Comparison of ENCODE assay signal across 13 mouse cellular contexts in genomic region chr19:6321358-6321757, GRCm38 (mm10). TPM values are rescaled to one million over a fixed set of nuclear protein-coding genes. Genes with fewer than 3 reads are reported as not detected.
DNase-seq lines count a peak whose midpoint lies in the region; ATAC-seq and TF ChIP-seq lines count a peak whose summit lies in the region.
"Had no signal": no experiment of that assay in that cellular context is flagged by ENCODE, and none has a peak within 500 bp of the region (broad histone marks: within the 10 kb centered on the region; RNA-seq: fewer than 3 reads in every experiment).

No protein-coding gene starts in this region.

- H3K9me3 ChIP-seq in heart, postnatal 0 days (replicated peaks; ENCODE audit: control insufficient read depth, low read length): no peaks in the 10 kb centered on the region
- no peaks in the 10 kb centered on the region for H3K9me3 ChIP-seq in lung, postnatal 0 days (ENCODE audit: low read length)
- H3K9me3 ChIP-seq in stomach, postnatal 0 days (ENCODE audit: control insufficient read depth, low read length): no peaks in the 10 kb centered on the region
- H3K9me3 ChIP-seq: forebrain, embryonic 10.5 days; liver, embryonic 12.5 days; midbrain, embryonic 12.5 days had no signal

- H3K9ac ChIP-seq in heart, postnatal 0 days (replicated peaks; ENCODE audit: low read depth, low read length): no peak overlapping the region
- no peak overlapping the region for H3K9ac ChIP-seq in lung, postnatal 0 days (replicated peaks; ENCODE audit: low read depth)
- H3K9ac ChIP-seq in stomach, postnatal 0 days (ENCODE audit: low read length): peak overlapping the region; percentile 41; the same call in 1 of the 2 replicates
- H3K9ac ChIP-seq: liver, embryonic 12.5 days; midbrain, embryonic 12.5 days had no signal

- intact Hi-C loops in heart, postnatal 14 days (cut with DNase I): no loop called here

- H3K27me3 ChIP-seq in heart, postnatal 0 days (ENCODE audit: control insufficient read depth, insufficient read depth, low read length): no peaks in the 10 kb centered on the region
- no peaks in the 10 kb centered on the region for H3K27me3 ChIP-seq in lung, postnatal 0 days (replicated peaks; ENCODE audit: insufficient read depth, low read length)
- no peaks in the 10 kb centered on the region for H3K27me3 ChIP-seq in stomach, postnatal 0 days (ENCODE audit: control insufficient read depth, insufficient read depth, low read length)
- H3K27me3 ChIP-seq: liver, embryonic 12.5 days; midbrain, embryonic 12.5 days had no signal

- no peak overlapping the region for H3K4me2 ChIP-seq in heart, postnatal 0 days (ENCODE audit: low read depth, low read length)
- H3K4me2 ChIP-seq in lung, postnatal 0 days (replicated peaks; ENCODE audit: low read depth, low read length): no peak overlapping the region
- no peak overlapping the region for H3K4me2 ChIP-seq in stomach, postnatal 0 days (replicated peaks; ENCODE audit: low read depth)
- H3K4me2 ChIP-seq: liver, embryonic 12.5 days; midbrain, embryonic 12.5 days had no signal

- no peak overlapping the region for H3K4me3 ChIP-seq in heart, postnatal 0 days (ENCODE audit: low read depth, low read length)
- H3K4me3 ChIP-seq in lung, postnatal 0 days (ENCODE audit: low read depth, low read length): no peak overlapping the region
- no peak overlapping the region for H3K4me3 ChIP-seq in stomach, postnatal 0 days (ENCODE audit: low read depth, low read length)
- H3K4me3 ChIP-seq: forebrain, embryonic 10.5 days; liver, embryonic 12.5 days; midbrain, embryonic 12.5 days had no signal

- no peak for TF ChIP-seq CTCF in heart, postnatal 0 days (IDR thresholded peaks at IDR 0.05; ENCODE audit: low read depth)
- TF ChIP-seq CTCF in lung, postnatal 0 days (IDR thresholded peaks at IDR 0.05): no peak
- TF ChIP-seq CTCF in stomach, postnatal 0 days (IDR thresholded peaks at IDR 0.05; ENCODE audit: low read depth): no peak

- DNase-seq in adrenal gland, postnatal 14 days: peak; percentile 32
- DNase-seq in adrenal gland, postnatal 25 days: no peak
- DNase-seq in heart, postnatal 0 days (ENCODE audit: low spot score): no peak
- DNase-seq in heart, postnatal 14 days: no peak
- DNase-seq in lung, postnatal 0 days (ENCODE audit: low spot score): no peak
- DNase-seq in lung, postnatal 25 days (ENCODE audit: low spot score): no peak
- DNase-seq in stomach, postnatal 0 days (ENCODE audit: low spot score): peak; percentile 47
- no peak for DNase-seq in frontal cortex, postnatal 14 days (ENCODE audit: low spot score in 2 of 2)
- DNase-seq: cerebellum, postnatal 25 days; thymus, postnatal 25 days had no signal

- TF ChIP-seq EP300 in heart, postnatal 0 days (IDR thresholded peaks at IDR 0.05; ENCODE audit: low read depth): no peak
- TF ChIP-seq EP300 in lung, postnatal 0 days (IDR thresholded peaks at IDR 0.05): no peak
- TF ChIP-seq EP300 in stomach, postnatal 0 days (optimal IDR thresholded peaks at IDR 0.05): no peak

- H3K27ac ChIP-seq in heart, postnatal 0 days (ENCODE audit: low read depth): no peak overlapping the region
- H3K27ac ChIP-seq in lung, postnatal 0 days (ENCODE audit: low read length): peak overlapping the region; percentile 26; the same call in 1 of the 2 replicates
- peak overlapping the region; percentile 82 for H3K27ac ChIP-seq in stomach, postnatal 0 days (replicated peaks)
- H3K27ac ChIP-seq: forebrain, embryonic 10.5 days; liver, embryonic 12.5 days; midbrain, embryonic 12.5 days had no signal

- peaks cover 35% of the 10 kb centered on the region for H3K36me3 ChIP-seq in heart, postnatal 0 days (replicated peaks; ENCODE audit: control insufficient read depth, insufficient read depth, low read length)
- H3K36me3 ChIP-seq in lung, postnatal 0 days (ENCODE audit: insufficient read depth, low read length): peaks cover 36% of the 10 kb centered on the region
- peaks cover 25% of the 10 kb centered on the region for H3K36me3 ChIP-seq in stomach, postnatal 0 days (ENCODE audit: control insufficient read depth, insufficient read depth, low read length)

- peak; percentile 50 for ATAC-seq in heart, postnatal 0 days (ENCODE audit: insufficient read depth, low read depth)
- ATAC-seq in lung, postnatal 0 days: peak; percentile 10
- ATAC-seq in stomach, postnatal 0 days (ENCODE audit: low FRiP score, low TSS enrichment): peak; percentile 60
- ATAC-seq: liver, embryonic 12.5 days had no signal

- 45% methylated on average over 8 of the region's 8 CpGs for WGBS in heart, postnatal 0 days
- WGBS in lung, postnatal 0 days: 70% methylated on average over 8 of the region's 8 CpGs
- 44% methylated on average over 8 of the region's 8 CpGs for WGBS in stomach, postnatal 0 days

- 0 out of 2 replicates have a peak, but pooled peaks cover 4% of the 10 kb centered on the region for H3K4me1 ChIP-seq in heart, postnatal 0 days (ENCODE audit: control insufficient read depth, insufficient read depth)
- H3K4me1 ChIP-seq in lung, postnatal 0 days (ENCODE audit: insufficient read depth, low read depth, low read length): no peaks in the 10 kb centered on the region
- no peaks in the 10 kb centered on the region for H3K4me1 ChIP-seq in stomach, postnatal 0 days (replicated peaks; ENCODE audit: control insufficient read depth, insufficient read depth)
- H3K4me1 ChIP-seq: forebrain, embryonic 10.5 days; midbrain, embryonic 12.5 days had no signal

RNA-seq across cellular contexts. Expression of gene Men1, which starts 13.4 kb away (rescaled TPM):
- total RNA-seq in adrenal gland, postnatal 14 days (2021): 35.4 and 42.6 TPM in 2 replicates
- 60.1 and 69.7 TPM in 2 replicates for total RNA-seq in adrenal gland, postnatal 25 days (2021)
- total RNA-seq in heart, postnatal 0 days (2014; rRNA removed; ENCODE audit: low replicate concordance): 20.6 and 46.5 TPM in 2 replicates
- polyA plus RNA-seq in heart, postnatal 0 days (2015; fragmentation: Nextera tagmentation; extraction: Ambion mirVana): 20.1 and 20.3 TPM in 2 replicates
- 10 to 100 TPM; 18.2 to 18.5 TPM for total RNA-seq in heart, postnatal 14 days (2021)
- 42.1 and 42.7 TPM in 2 replicates for polyA plus RNA-seq in lung, postnatal 0 days (2015; fragmentation: Nextera tagmentation; extraction: Ambion mirVana)
- 27.1 and 27.9 TPM in 2 replicates for polyA plus RNA-seq in stomach, postnatal 0 days (2015; fragmentation: Nextera tagmentation; extraction: Ambion mirVana)

RNA-seq across cellular contexts. Expression of gene Cdc42bpg, which starts 15.1 kb away (rescaled TPM):
- 9.9 and 11.5 TPM in 2 replicates for total RNA-seq in adrenal gland, postnatal 14 days (2021)
- 22.8 and 34.2 TPM in 2 replicates for total RNA-seq in adrenal gland, postnatal 25 days (2021)
- total RNA-seq in heart, postnatal 0 days (2014; rRNA removed; ENCODE audit: low replicate concordance): 4.8 and 9.5 TPM in 2 replicates
- polyA plus RNA-seq in heart, postnatal 0 days (2015; fragmentation: Nextera tagmentation; extraction: Ambion mirVana): 0.49 and 0.51 TPM in 2 replicates
- 1 to 10 TPM; 8.9 to 9.8 TPM for total RNA-seq in heart, postnatal 14 days (2021)
- polyA plus RNA-seq in lung, postnatal 0 days (2015; fragmentation: Nextera tagmentation; extraction: Ambion mirVana): 2.8 and 3.2 TPM in 2 replicates
- 1.3 and 1.9 TPM in 2 replicates for polyA plus RNA-seq in stomach, postnatal 0 days (2015; fragmentation: Nextera tagmentation; extraction: Ambion mirVana)

RNA-seq across cellular contexts. Expression of gene Map4k2, which starts 19.6 kb away (rescaled TPM):
- total RNA-seq in adrenal gland, postnatal 14 days (2021): 39.6 and 70.3 TPM in 2 replicates
- 44.7 and 56.3 TPM in 2 replicates for total RNA-seq in adrenal gland, postnatal 25 days (2021)
- 48.4 and 59.1 TPM in 2 replicates for total RNA-seq in heart, postnatal 0 days (2014; rRNA removed; ENCODE audit: low replicate concordance)
- polyA plus RNA-seq in heart, postnatal 0 days (2015; fragmentation: Nextera tagmentation; extraction: Ambion mirVana): 9.6 and 10.1 TPM in 2 replicates
- total RNA-seq in heart, postnatal 14 days (2021): 10 to 100 TPM; 56.3 TPM
- 22.5 and 25.0 TPM in 2 replicates for polyA plus RNA-seq in lung, postnatal 0 days (2015; fragmentation: Nextera tagmentation; extraction: Ambion mirVana)
- 5.2 and 5.7 TPM in 2 replicates for polyA plus RNA-seq in stomach, postnatal 0 days (2015; fragmentation: Nextera tagmentation; extraction: Ambion mirVana)

RNA-seq across cellular contexts. Expression of gene Sf1, which starts 42.1 kb away (rescaled TPM):
- total RNA-seq in adrenal gland, postnatal 14 days (2021): 210 and 223 TPM in 2 replicates
- 211 and 245 TPM in 2 replicates for total RNA-seq in adrenal gland, postnatal 25 days (2021)
- total RNA-seq in heart, postnatal 0 days (2014; rRNA removed; ENCODE audit: low replicate concordance): 41.8 and 94.6 TPM in 2 replicates
- polyA plus RNA-seq in heart, postnatal 0 days (2015; fragmentation: Nextera tagmentation; extraction: Ambion mirVana): 31.8 and 38.3 TPM in 2 replicates
- total RNA-seq in heart, postnatal 14 days (2021): 100 to 1,000 TPM; 102 to 105 TPM
- 48.1 and 49.5 TPM in 2 replicates for polyA plus RNA-seq in lung, postnatal 0 days (2015; fragmentation: Nextera tagmentation; extraction: Ambion mirVana)
- 42.3 and 52.0 TPM in 2 replicates for polyA plus RNA-seq in stomach, postnatal 0 days (2015; fragmentation: Nextera tagmentation; extraction: Ambion mirVana)

RNA-seq across cellular contexts. Expression of gene Ehd1, which starts 44.8 kb away (rescaled TPM):
- 116 and 118 TPM in 2 replicates for total RNA-seq in adrenal gland, postnatal 14 days (2021)
- total RNA-seq in adrenal gland, postnatal 25 days (2021): 101 and 126 TPM in 2 replicates
- 127 and 200 TPM in 2 replicates for total RNA-seq in heart, postnatal 0 days (2014; rRNA removed; ENCODE audit: low replicate concordance)
- polyA plus RNA-seq in heart, postnatal 0 days (2015; fragmentation: Nextera tagmentation; extraction: Ambion mirVana): 56.4 and 60.3 TPM in 2 replicates
- 100 to 1,000 TPM; 163 to 172 TPM for total RNA-seq in heart, postnatal 14 days (2021)
- polyA plus RNA-seq in lung, postnatal 0 days (2015; fragmentation: Nextera tagmentation; extraction: Ambion mirVana): 115 and 119 TPM in 2 replicates
- 62.0 and 63.8 TPM in 2 replicates for polyA plus RNA-seq in stomach, postnatal 0 days (2015; fragmentation: Nextera tagmentation; extraction: Ambion mirVana)

Comparison
In these comparisons a context has a peak if more than half of its experiments do, and no peak if none do; other contexts are left out.
1. DNase-seq: peak in adrenal gland, postnatal 14 days (single experiment) and stomach, postnatal 0 days (single experiment); none in adrenal gland, postnatal 25 days (single experiment), heart, postnatal 0 days (single experiment), heart, postnatal 14 days (0 of 2), lung, postnatal 0 days (single experiment), lung, postnatal 25 days (single experiment) and frontal cortex, postnatal 14 days (0 of 2).
2. ATAC-seq: peak in every context shown above with its lines; median percentile 60 in stomach, postnatal 0 days; 50 in heart, postnatal 0 days; 10 in lung, postnatal 0 days.